In the genomic region with DNA sequence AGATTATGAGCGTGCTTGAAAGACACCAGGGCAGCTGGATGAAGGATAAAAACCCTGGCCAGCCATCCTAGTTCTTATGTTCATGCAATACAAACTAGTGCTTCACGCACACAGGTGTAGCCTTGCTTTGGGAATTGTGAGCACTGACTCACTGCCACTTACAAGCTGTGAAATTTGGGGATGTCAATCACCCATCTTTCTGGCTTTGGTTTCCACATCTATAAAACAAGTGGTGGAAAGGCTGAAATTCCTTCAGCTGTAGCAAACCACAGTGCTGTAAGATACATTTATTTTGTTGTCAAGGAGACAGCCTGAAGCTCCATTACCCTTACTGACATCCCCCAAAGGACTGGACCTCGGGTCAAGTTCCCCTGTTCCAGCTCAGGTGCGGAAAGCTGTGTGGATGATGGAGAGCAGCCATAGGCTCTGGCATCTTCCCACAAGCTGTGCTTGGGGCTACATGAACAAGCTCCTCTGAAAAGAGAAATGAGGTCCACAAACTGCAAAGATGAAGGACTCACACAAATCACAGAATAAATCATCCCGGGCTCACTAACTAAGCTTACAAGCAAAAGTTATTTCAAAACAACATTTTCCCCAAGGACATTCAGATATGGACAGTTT, we compare ENCODE assay signal across 19 mouse cellular contexts.
"Had no signal": no experiment of that assay in that cellular context is flagged by ENCODE, and none has a peak within 500 bp of the region (broad histone marks: within the 10 kb centered on the region; RNA-seq: fewer than 3 reads in every experiment).

No protein-coding gene starts in this region.

- ATAC-seq: liver, postnatal 0 days; lung, postnatal 0 days had no signal

- H3K4me3 ChIP-seq: kidney, embryonic 15.5 days; left cerebral cortex, adult 2 months; midbrain, embryonic 10.5 days had no signal

- H3K36me3 ChIP-seq: kidney, embryonic 15.5 days; midbrain, embryonic 10.5 days had no signal

- H3K27ac ChIP-seq: kidney, embryonic 15.5 days; left cerebral cortex, adult 2 months; liver, embryonic 14.5 days; macrophage; midbrain, embryonic 10.5 days; stomach, postnatal 0 days had no signal

- H3K9me3 ChIP-seq: kidney, embryonic 15.5 days; midbrain, embryonic 10.5 days had no signal

- H3K27me3 ChIP-seq: kidney, embryonic 15.5 days had no signal

- DNase-seq: kidney, adult 11 months; kidney, adult 8-10 months; kidney, postnatal 10 days; kidney, postnatal 36 days; layer of hippocampus, postnatal 36 days; liver, postnatal 0 days; lung, embryonic 14.5 days; midbrain, embryonic 14.5 days; right cerebral cortex, adult 18-20 months; right cerebral cortex, postnatal 14 days; right cerebral cortex, postnatal 4 days; thymus, postnatal 25 days had no signal

- H3K4me1 ChIP-seq: kidney, embryonic 15.5 days; midbrain, embryonic 10.5 days had no signal

- H3K9ac ChIP-seq: kidney, embryonic 15.5 days; liver, embryonic 14.5 days; liver, postnatal 0 days; lung, embryonic 14.5 days had no signal

- H3K4me2 ChIP-seq: kidney, embryonic 15.5 days; lung, embryonic 14.5 days had no signal
